Mouse (Mus musculus) olfactory bulb, adult 2 months (tissue): ENCODE measurements at regions not wholly inside any gene's neighbourhood (a gene's known extent, or its start where the extent isn't known, plus 50 kb on each side); places are given as distances from the start of the nearest gene placed in this dataset.

Experiments used
- H3K27ac ChIP-seq: fragments of 200-500 bp; 2 replicates; pipeline ENCODE4 v1.5.1; 2012; ENCODE audit warnings: low read depth, low read length; ENCODE audit not compliant: insufficient read depth
- H3K4me1 ChIP-seq: fragments of 200-500 bp; 2 replicates; pipeline ENCODE4 v1.6.1; 2012; ENCODE audit warnings: low read length; ENCODE audit not compliant: control insufficient read depth, insufficient read depth
- H3K4me3 ChIP-seq: fragments of 200-500 bp; 2 replicates; pipeline ENCODE4 v1.5.1; 2012; ENCODE audit warnings: mild to moderate bottlenecking, low read depth, low read length, moderate library complexity; ENCODE audit not compliant: insufficient read depth
- CTCF ChIP-seq: fragments of 200-500 bp; IDR thresholded peaks from 2 replicates; pipeline ENCODE4 v1.5.1; 2012; ENCODE audit warnings: low read depth, mild to moderate bottlenecking, low read length, moderate library complexity; ENCODE audit not compliant: insufficient read depth
- POLR2A ChIP-seq: fragments of 200-500 bp; IDR thresholded peaks from 2 replicates; pipeline ENCODE4 v1.6.1; 2012; ENCODE audit warnings: mild to moderate bottlenecking, low read depth, low read length, moderate library complexity; ENCODE audit not compliant: insufficient read depth
- WGBS: fragments of 180-500 bp; shearing (Covaris S2); methylation state at CpG from one replicate; pipeline ENCODE4 v1.1.7; 2018; 5-methylcytosine and 5-hydroxymethylcytosine counted together

- TF ChIP-seq POLR2A (no peak), CTCF (no peak)
- Histone ChIP-seq H3K4me1 (no peaks in the 10 kb centered on the region), H3K4me3 (no peak overlapping the region), H3K27ac (no peak overlapping the region)
- 93% methylated on average over 2 of the region's 2 CpGs for WGBS
Observed at GRCm38 (mm10) chr3:131857442-131857841, 227.7 kb upstream of the Dkk2 start.

- TF ChIP-seq CTCF (no peak), POLR2A (no peak)
Observed at GRCm38 (mm10) chr3:131859083-131859482, 226.0 kb upstream of the Dkk2 start.

GRCm38 (mm10) chr3:131865106-131865505 lies 220.0 kb upstream of the Dkk2 start:
- no peak overlapping the region for H3K4me3 ChIP-seq
- 60% methylated on average over 5 of the region's 5 CpGs for WGBS
- no peak overlapping the region for H3K27ac ChIP-seq
- TF ChIP-seq CTCF (no peak), POLR2A (no peak)
- no peaks in the 10 kb centered on the region for H3K4me1 ChIP-seq

More at GRCm38 (mm10) chr3:131859083-131859482, 226.0 kb upstream of the Dkk2 start:
- Histone ChIP-seq H3K4me1 (no peaks in the 10 kb centered on the region), H3K4me3 (no peak overlapping the region), H3K27ac (no peak overlapping the region)
- WGBS = 70% methylated on average over 12 of the region's 12 CpGs

GRCm38 (mm10) chr3:131867266-131867665 lies 217.8 kb upstream of the Dkk2 start:
- H3K27ac ChIP-seq = no peak overlapping the region
- 72% methylated on average over 3 of the region's 3 CpGs for WGBS
- TF ChIP-seq CTCF (no peak), POLR2A (no peak)
- H3K4me1 ChIP-seq = no peaks in the 10 kb centered on the region
- no peak overlapping the region for H3K4me3 ChIP-seq

GRCm38 (mm10) chr3:131868219-131868964 lies 216.7 kb upstream of the Dkk2 start:
- Histone ChIP-seq H3K4me1 (no peaks in the 10 kb centered on the region), H3K27ac (no peak overlapping the region), H3K4me3 (no peak overlapping the region)
- WGBS = 85% methylated on average over 11 of the region's 11 CpGs
- no peak for TF ChIP-seq CTCF
- TF ChIP-seq POLR2A = no peak

GRCm38 (mm10) chr3:131869306-131869705 lies 215.8 kb upstream of the Dkk2 start:
- H3K4me1 ChIP-seq = no peaks in the 10 kb centered on the region
- 82% methylated on average over 4 of the region's 4 CpGs for WGBS
- no peak overlapping the region for H3K4me3 ChIP-seq
- no peak overlapping the region for H3K27ac ChIP-seq
- no peak for TF ChIP-seq POLR2A
- no peak for TF ChIP-seq CTCF

GRCm38 (mm10) chr3:131882667-131883066 lies 202.4 kb upstream of the Dkk2 start:
- H3K4me3 ChIP-seq = no peak overlapping the region
- TF ChIP-seq CTCF = no peak
- TF ChIP-seq POLR2A = no peak
- H3K4me1 ChIP-seq = no peaks in the 10 kb centered on the region
- no peak overlapping the region for H3K27ac ChIP-seq

GRCm38 (mm10) chr3:131886470-131886869 lies 198.6 kb upstream of the Dkk2 start:
- Histone ChIP-seq H3K4me1 (no peaks in the 10 kb centered on the region), H3K27ac (no peak overlapping the region), H3K4me3 (no peak overlapping the region)
- 89% methylated on average over 5 of the region's 5 CpGs for WGBS
- TF ChIP-seq CTCF = no peak
- TF ChIP-seq POLR2A = no peak

- no peak overlapping the region for H3K27ac ChIP-seq
- 86% methylated on average over 8 of the region's 8 CpGs for WGBS
- no peak overlapping the region for H3K4me3 ChIP-seq
- no peaks in the 10 kb centered on the region for H3K4me1 ChIP-seq
- TF ChIP-seq POLR2A (no peak), CTCF (no peak)
Observed at GRCm38 (mm10) chr3:131886984-131887383, 198.1 kb upstream of the Dkk2 start.

GRCm38 (mm10) chr3:131887670-131888069 lies 197.4 kb upstream of the Dkk2 start:
- no peak overlapping the region for H3K27ac ChIP-seq
- no peaks in the 10 kb centered on the region for H3K4me1 ChIP-seq
- H3K4me3 ChIP-seq = no peak overlapping the region
- TF ChIP-seq CTCF (no peak), POLR2A (no peak)
- WGBS = 79% methylated on average over 4 of the region's 4 CpGs
